ENCODE assay signal across 27 mouse cellular contexts in genomic region chr15:81160677-81161076, GRCm38 (mm10).
"Had no signal": no experiment of that assay in that cellular context is flagged by ENCODE, and none has a peak within 500 bp of the region (broad histone marks: within the 10 kb centered on the region; RNA-seq: fewer than 3 reads in every experiment).

No protein-coding gene starts in this region.

- DNase-seq: cerebellum, adult 9-10 months; cerebellum, adult 9-11 months; cerebellum, postnatal 10 days; cerebellum, postnatal 14 days; cerebellum, postnatal 25 days; cerebellum, postnatal 36 days; embryo, embryonic 11 days; forebrain, postnatal 0 days; gastrocnemius, adult 2 months; gastrocnemius, postnatal 10 days; gastrocnemius, postnatal 14 days; gastrocnemius, postnatal 25 days; gastrocnemius, postnatal 36 days; heart, adult 11 months; heart, adult 18-20 months; heart, adult 2 months had no signal

- H3K4me1 ChIP-seq: forebrain, embryonic 10.5 days; forebrain, embryonic 12.5 days; forebrain, embryonic 13.5 days had no signal

- H3K27ac ChIP-seq: embryonic facial prominence, embryonic 10.5 days; embryonic facial prominence, embryonic 12.5 days; embryonic facial prominence, embryonic 13.5 days; embryonic facial prominence, embryonic 15.5 days; forebrain, embryonic 10.5 days; forebrain, embryonic 12.5 days; forebrain, embryonic 13.5 days; forebrain, embryonic 15.5 days; gastrocnemius, adult 2 months; heart, adult 2 months had no signal

- H3K36me3 ChIP-seq: embryonic facial prominence, embryonic 10.5 days; embryonic facial prominence, embryonic 12.5 days; embryonic facial prominence, embryonic 13.5 days; embryonic facial prominence, embryonic 15.5 days; forebrain, embryonic 10.5 days; forebrain, embryonic 12.5 days; forebrain, embryonic 15.5 days had no signal

- H3K27me3 ChIP-seq: embryonic facial prominence, embryonic 12.5 days; embryonic facial prominence, embryonic 13.5 days; embryonic facial prominence, embryonic 15.5 days; forebrain, embryonic 12.5 days; forebrain, embryonic 13.5 days; forebrain, embryonic 15.5 days had no signal

- ATAC-seq: forebrain, embryonic 13.5 days; forebrain, embryonic 14.5 days; forebrain, embryonic 15.5 days; forebrain, embryonic 16.5 days; forebrain, postnatal 0 days had no signal

- H3K4me3 ChIP-seq: embryonic facial prominence, embryonic 10.5 days; embryonic facial prominence, embryonic 12.5 days; embryonic facial prominence, embryonic 13.5 days; embryonic facial prominence, embryonic 15.5 days; erythroblast, embryonic 14.5 days; forebrain, embryonic 10.5 days; forebrain, embryonic 12.5 days; forebrain, embryonic 13.5 days; forebrain, embryonic 15.5 days; gastrocnemius, adult 2 months; heart, adult 2 months had no signal

- H3K9ac ChIP-seq: embryonic facial prominence, embryonic 12.5 days; embryonic facial prominence, embryonic 13.5 days; embryonic facial prominence, embryonic 15.5 days; forebrain, embryonic 12.5 days; forebrain, embryonic 13.5 days; forebrain, embryonic 15.5 days; forebrain, postnatal 0 days had no signal

- H3K9me3 ChIP-seq: embryonic facial prominence, embryonic 10.5 days; embryonic facial prominence, embryonic 12.5 days; embryonic facial prominence, embryonic 13.5 days; embryonic facial prominence, embryonic 15.5 days; forebrain, embryonic 10.5 days; forebrain, embryonic 12.5 days; forebrain, embryonic 13.5 days; forebrain, embryonic 15.5 days had no signal
